Mouse (Mus musculus) embryonic facial prominence, embryonic 14.5 days (tissue): ENCODE results near the gene Cda. TPM values are rescaled to one million over a fixed set of nuclear protein-coding genes. Genes with fewer than 3 reads are reported as not detected.

ENCODE experiments used
- ATAC-seq: fragments of 200-750 bp; cut with Nextera tagmentation; 2 replicates; pipeline ENCODE4 v1.8.0; 2017; ENCODE audit warnings: low read depth, moderate number of reproducible peaks, moderate TSS enrichment
- DNase-seq: peaks from one replicate; pipeline ENCODE4 v3.0.0-alpha.2; 2015; ENCODE audit warnings: low spot score
- H3K27ac ChIP-seq: fragments of 300-500 bp; sonication (generic); replicated peaks from 2 replicates; pipeline ENCODE4 v1.5.1; 2014; ENCODE audit warnings: low read depth, mild to moderate bottlenecking, low read length, moderate library complexity
- H3K27me3 ChIP-seq: fragments of 300-500 bp; sonication (generic); replicated peaks from 2 replicates; pipeline ENCODE4 v1.6.1; 2014; ENCODE audit warnings: low read length; ENCODE audit not compliant: control insufficient read depth, insufficient read depth
- H3K36me3 ChIP-seq: fragments of 300-500 bp; sonication (generic); 2 replicates; pipeline ENCODE4 v1.6.1; 2014; ENCODE audit warnings: low read length, mixed read lengths; ENCODE audit not compliant: control insufficient read depth, insufficient read depth
- H3K4me1 ChIP-seq: fragments of 300-500 bp; sonication (generic); 2 replicates; pipeline ENCODE4 v1.6.1; 2014; ENCODE audit warnings: antibody characterized with exemption, low read length; ENCODE audit not compliant: control insufficient read depth, insufficient read depth
- H3K4me2 ChIP-seq: fragments of 300-500 bp; sonication (generic); 2 replicates; pipeline ENCODE4 v1.6.1; 2014; ENCODE audit warnings: low read depth, mild to moderate bottlenecking, low read length, moderate library complexity, mixed read lengths
- H3K4me3 ChIP-seq: fragments of 300-500 bp; sonication (generic); 2 replicates; pipeline ENCODE4 v1.5.1; 2014; ENCODE audit warnings: low read depth, mild to moderate bottlenecking, low read length
- H3K9ac ChIP-seq: fragments of 300-500 bp; sonication (generic); 2 replicates; pipeline ENCODE4 v1.6.1; 2014; ENCODE audit warnings: low read depth, mild to moderate bottlenecking, low read length, moderate library complexity, mixed read lengths
- H3K9me3 ChIP-seq: fragments of 300-500 bp; sonication (generic); 2 replicates; pipeline ENCODE4 v1.6.1; 2016; ENCODE audit warnings: low read length; ENCODE audit not compliant: control insufficient read depth
- WGBS: fragments of 180-500 bp; shearing (Covaris S2); extraction: QIAGEN DNeasy Blood & Tissue Kit; methylation state at CpG from one replicate; pipeline ENCODE4 v1.1.7; 2014; 5-methylcytosine and 5-hydroxymethylcytosine counted together
- polyA plus RNA-seq: library from polyadenylated mRNA; unstranded; fragments of >200 nt; fragmentation: Nextera tagmentation; extraction: Ambion mirVana; gene quantifications from 2 replicates; pipeline ENCODE4 v1.2.1, GENCODE M21; 2014

Gene Cda
- polyA plus RNA-seq, 1 experiment from 2014 or later, result 6.3 TPM

GRCm38 (mm10) chr4:138313795-138314194 is 54.0 kb downstream of the Cda start:
- Histone ChIP-seq H3K4me2 (no peak overlapping the region), H3K4me1 (no peaks in the 10 kb centered on the region), H3K9ac (no peak overlapping the region), H3K27me3 (no peaks in the 10 kb centered on the region), H3K9me3 (no peaks in the 10 kb centered on the region), H3K36me3 (peaks cover 84% of the 10 kb centered on the region), H3K27ac (no peak overlapping the region), H3K4me3 (no peak overlapping the region)
- ATAC-seq (no peak), DNase-seq (no peak)
- WGBS, result 86% methylated on average over 4 of the region's 4 CpGs

DNA sequence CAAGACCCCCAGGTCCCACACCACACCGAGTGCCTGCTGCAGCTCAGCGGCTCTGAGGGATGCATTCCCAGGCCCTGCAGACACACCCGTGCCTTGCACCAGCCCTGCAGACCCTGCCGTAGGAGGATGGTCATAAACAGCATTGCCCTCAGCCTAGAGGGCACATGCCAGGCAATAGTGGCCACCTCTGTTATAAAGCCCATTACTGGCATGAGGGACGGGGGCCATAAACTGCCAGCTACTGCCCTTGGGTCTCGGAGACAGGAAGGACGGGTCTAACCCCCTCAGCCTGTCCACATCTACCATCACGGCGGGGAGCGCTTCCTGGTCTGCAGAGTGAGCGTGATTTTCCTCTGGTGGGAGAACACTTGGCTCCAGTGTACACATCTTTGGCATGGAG is 54.8 kb downstream of the Cda start:
- no peaks in the 10 kb centered on the region for H3K9me3 ChIP-seq

DNA sequence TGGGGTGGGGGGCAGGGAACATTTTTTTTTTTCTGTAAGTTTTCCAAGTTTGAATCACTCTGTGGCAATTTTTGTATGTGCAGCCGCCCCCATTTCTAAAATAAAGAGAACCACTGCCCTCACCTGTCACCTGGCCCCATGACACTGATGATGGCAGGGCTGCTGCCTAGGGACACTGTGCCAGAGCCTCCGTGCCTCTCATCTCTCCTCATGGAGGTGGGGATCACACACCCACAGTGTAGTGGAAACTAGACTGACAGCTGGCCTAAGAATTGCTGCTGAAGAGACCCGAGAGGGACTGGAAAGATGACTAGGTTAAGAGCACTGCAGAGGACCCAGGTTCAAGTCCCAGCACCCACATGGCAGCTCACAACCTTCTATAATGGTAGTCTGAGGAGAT is 55.7 kb downstream of the Cda start:
- DNase-seq (no peak), ATAC-seq (no peak)
- Histone ChIP-seq H3K9ac (no peak overlapping the region), H3K27ac (no peak overlapping the region), H3K36me3 (peaks cover 84% of the 10 kb centered on the region), H3K4me1 (no peaks in the 10 kb centered on the region), H3K9me3 (no peaks in the 10 kb centered on the region), H3K4me3 (no peak overlapping the region), H3K27me3 (no peaks in the 10 kb centered on the region), H3K4me2 (no peak overlapping the region)
- WGBS, result 87% methylated on average over 3 of the region's 3 CpGs

More for the DNA sequence above, 54.8 kb downstream of the Cda start:
- Histone ChIP-seq H3K36me3 (peaks cover 88% of the 10 kb centered on the region), H3K4me2 (no peak overlapping the region), H3K27me3 (no peaks in the 10 kb centered on the region), H3K27ac (no peak overlapping the region), H3K4me1 (no peaks in the 10 kb centered on the region), H3K9ac (no peak overlapping the region), H3K4me3 (no peak overlapping the region)
- ATAC-seq (no peak), DNase-seq (no peak)
- 93% methylated on average over 10 of the region's 11 CpGs for WGBS

DNA sequence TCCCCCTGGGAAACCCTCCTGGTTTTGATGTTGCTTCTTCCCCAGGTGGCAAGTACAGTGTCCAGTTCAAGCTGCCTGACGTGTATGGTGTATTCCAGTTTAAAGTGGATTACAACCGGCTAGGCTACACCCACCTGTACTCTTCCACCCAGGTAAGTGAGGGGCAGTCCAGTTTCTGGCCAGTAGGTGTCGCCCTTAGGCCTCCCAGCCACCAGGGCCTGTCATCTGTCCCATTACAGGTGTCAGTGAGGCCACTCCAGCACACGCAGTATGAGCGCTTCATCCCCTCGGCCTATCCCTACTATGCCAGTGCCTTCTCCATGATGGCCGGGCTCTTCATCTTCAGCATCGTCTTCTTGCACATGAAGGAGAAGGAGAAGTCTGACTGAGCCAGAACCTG is 56.2 kb downstream of the Cda start:
- Histone ChIP-seq H3K4me3 (no peak overlapping the region), H3K4me2 (no peak overlapping the region), H3K27me3 (no peaks in the 10 kb centered on the region), H3K9me3 (no peaks in the 10 kb centered on the region), H3K4me1 (no peaks in the 10 kb centered on the region), H3K36me3 (peaks cover 80% of the 10 kb centered on the region), H3K27ac (no peak overlapping the region), H3K9ac (no peak overlapping the region)
- ATAC-seq (peak; percentile 74), DNase-seq (no peak)
- 66% methylated on average over 8 of the region's 8 CpGs for WGBS

- no peak overlapping the region for H3K27ac ChIP-seq
- peaks cover 69% of the 10 kb centered on the region for H3K36me3 ChIP-seq
- 94% methylated on average over 16 of the region's 19 CpGs for WGBS
- no peaks in the 10 kb centered on the region for H3K27me3 ChIP-seq
- no peak for ATAC-seq
- no peak overlapping the region for H3K9ac ChIP-seq
- no peak overlapping the region for H3K4me2 ChIP-seq
- no peak overlapping the region for H3K4me3 ChIP-seq
- no peaks in the 10 kb centered on the region for H3K9me3 ChIP-seq
- DNase-seq, result no peak
- peaks cover 7% of the 10 kb centered on the region for H3K4me1 ChIP-seq
Measured at GRCm38 (mm10) chr4:138310311-138310910, 57.4 kb downstream of the Cda start.

GRCm38 (mm10) chr4:138307739-138308138 is 60.1 kb downstream of the Cda start:
- Histone ChIP-seq H3K4me1 (peaks cover 8% of the 10 kb centered on the region), H3K36me3 (peaks cover 42% of the 10 kb centered on the region), H3K4me3 (no peak overlapping the region), H3K9me3 (no peaks in the 10 kb centered on the region), H3K9ac (no peak overlapping the region), H3K4me2 (no peak overlapping the region), H3K27me3 (no peaks in the 10 kb centered on the region), H3K27ac (no peak overlapping the region)
- WGBS, result 91% methylated on average over 12 of the region's 12 CpGs
- DNase-seq (no peak), ATAC-seq (no peak)

DNA sequence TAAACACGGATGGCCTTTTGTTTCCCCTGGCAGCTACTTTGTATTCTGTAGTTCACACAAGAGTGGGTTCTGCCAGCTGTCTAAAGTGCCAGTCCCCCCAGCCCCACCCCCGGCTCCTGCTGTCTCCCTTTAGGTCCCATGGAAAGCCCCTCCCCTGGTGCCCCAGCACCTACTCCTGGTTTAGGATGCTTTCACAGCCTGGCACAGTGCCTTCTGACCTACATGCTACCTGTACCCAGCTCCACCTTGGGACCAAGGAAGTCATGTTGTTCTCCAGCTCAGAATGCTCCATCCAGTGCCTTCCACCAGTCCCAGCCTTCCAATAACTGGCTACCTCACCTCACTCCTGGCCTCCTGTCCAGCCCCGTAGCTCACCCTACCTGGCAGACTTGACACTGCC is 60.8 kb downstream of the Cda start:
- H3K36me3 ChIP-seq, result peaks cover 35% of the 10 kb centered on the region
- H3K9ac ChIP-seq, result no peak overlapping the region
- ATAC-seq (no peak), DNase-seq (no peak)
- 90% methylated on average over 3 of the region's 3 CpGs for WGBS
- H3K4me3 ChIP-seq, result no peak overlapping the region
- H3K27me3 ChIP-seq, result no peaks in the 10 kb centered on the region
- H3K4me1 ChIP-seq, result peaks cover 8% of the 10 kb centered on the region
- no peak overlapping the region for H3K27ac ChIP-seq
- H3K9me3 ChIP-seq, result no peaks in the 10 kb centered on the region
- H3K4me2 ChIP-seq, result no peak overlapping the region

GRCm38 (mm10) chr4:138304340-138305104 is 63.3 kb downstream of the Cda start, which contains the start of gene Ddost:
Ddost (plus strand) TSS chr4:138304730.
- H3K4me1 ChIP-seq, result peaks cover 8% of the 10 kb centered on the region
- WGBS, result 0% methylated on average over 21 of the region's 64 CpGs
- ATAC-seq (peak; percentile 98), DNase-seq (peak; percentile 100)
- peaks cover 16% of the 10 kb centered on the region for H3K36me3 ChIP-seq
- H3K27me3 ChIP-seq, result no peaks in the 10 kb centered on the region
- peak within 1 kb of the TSS; percentile 67 for H3K27ac ChIP-seq
- H3K4me3 ChIP-seq, result peak within 1 kb of the TSS; percentile 84
- peak within 1 kb of the TSS; percentile 91 for H3K9ac ChIP-seq
- H3K9me3 ChIP-seq, result no peaks in the 10 kb centered on the region
- H3K4me2 ChIP-seq, result peak within 1 kb of the TSS; percentile 65
